Mouse (Mus musculus): ENCODE measurements around the gene Cd209c. TPM values are rescaled to one million over a fixed set of nuclear protein-coding genes. Genes with fewer than 3 reads are reported as not detected.

Cd209c gene
- 1 to 10 TPM in 1 of 26 experiments, not detected in 25; 4.1 TPM for total RNA-seq (2018; cell fraction: chromatin; rRNA removed)
- total RNA-seq (2018; cell fraction: cytosol; rRNA removed): under 1 TPM in 2 of 26 experiments, not detected in 24; 0.19 to 0.39 TPM
- 1 to 10 TPM in 3 of 26 experiments, under 1 TPM in 2, not detected in 21; 0.42 to 2.2 (median 1.6) TPM for total RNA-seq (2018; cell fraction: nucleus; rRNA removed)
- polyA plus RNA-seq (2018): not detected in 3 replicates

- H3K4me3 ChIP-seq (ENCODE audit: inconsistent target): no peak within 1 kb of the TSS
- WGBS (ENCODE audit: missing documents): 83% methylated on average over 1 of the region's 1 CpGs
- H3K27ac ChIP-seq: no peak within 1 kb of the TSS
- H3K79me2 ChIP-seq (ENCODE audit: inconsistent target): no peaks in the 10 kb centered on the region
- no peaks in the 10 kb centered on the region for H3K36me3 ChIP-seq (ENCODE audit: inconsistent target)
Measured at GRCm38 (mm10) chr8:3954646-3955045, at the start of gene Cd209c. Cd209c (minus strand) TSS chr8:3954746.

DNA sequence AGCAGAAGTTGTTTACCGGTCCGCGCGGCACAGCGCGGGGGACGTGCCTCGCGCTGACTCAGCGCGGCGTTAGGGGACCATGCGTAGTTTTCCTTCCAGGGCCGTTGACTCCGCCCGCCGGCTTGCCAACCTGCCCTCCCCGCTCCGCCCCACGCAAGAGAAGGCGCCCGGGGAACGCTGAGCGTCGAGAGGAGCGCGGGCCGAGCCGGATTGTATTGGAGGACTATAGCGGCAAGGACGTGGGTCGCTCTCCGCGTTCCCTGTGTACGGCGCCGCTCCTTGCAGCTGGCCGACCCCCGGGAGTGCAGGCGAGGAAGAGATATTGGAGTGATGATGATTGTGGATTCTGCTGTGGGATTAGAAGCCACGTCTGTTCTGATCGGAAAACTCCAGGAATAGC lies 39.7 kb upstream of the Cd209c start:
- no peaks in the 10 kb centered on the region for H3K79me2 ChIP-seq (ENCODE audit: inconsistent target)
- WGBS (ENCODE audit: missing documents): 48% methylated on average over 38 of the region's 42 CpGs
- H3K4me3 ChIP-seq (ENCODE audit: inconsistent target): no peak overlapping the region
- H3K27ac ChIP-seq: no peak overlapping the region
- H3K36me3 ChIP-seq (ENCODE audit: inconsistent target): no peaks in the 10 kb centered on the region

GRCm38 (mm10) chr8:3956037-3956436 lies 1.5 kb upstream of the Cd209c start:
- Histone ChIP-seq H3K79me2 (ENCODE audit: inconsistent target) (no peaks in the 10 kb centered on the region), H3K4me3 (ENCODE audit: inconsistent target) (no peak overlapping the region), H3K27ac (no peak overlapping the region), H3K36me3 (ENCODE audit: inconsistent target) (no peaks in the 10 kb centered on the region)
- WGBS (ENCODE audit: missing documents): 17% methylated on average over 1 of the region's 1 CpGs

DNA sequence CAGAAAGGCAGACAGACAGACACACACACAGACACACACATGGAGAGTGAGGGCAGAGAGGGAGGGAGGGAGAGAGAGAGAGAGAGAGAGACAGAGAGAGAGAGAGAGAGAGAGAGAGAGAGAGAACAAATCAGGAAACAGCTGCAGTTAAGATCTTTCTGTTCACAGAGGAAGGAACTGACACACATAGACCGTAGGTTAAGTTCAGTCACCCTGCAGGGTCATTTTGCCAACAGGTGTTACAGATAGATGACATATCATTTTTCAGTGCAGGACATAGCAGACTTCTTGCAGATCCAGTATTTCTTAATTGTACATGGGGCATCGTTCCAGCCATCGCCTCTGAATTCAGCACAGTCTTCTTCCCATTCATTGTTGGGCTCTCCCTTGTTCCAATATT lies 14.5 kb downstream of the Cd209c start:
- Histone ChIP-seq H3K36me3 (ENCODE audit: inconsistent target) (no peaks in the 10 kb centered on the region), H3K27ac (no peak overlapping the region), H3K79me2 (ENCODE audit: inconsistent target) (no peaks in the 10 kb centered on the region), H3K4me3 (ENCODE audit: inconsistent target) (no peak overlapping the region)
- WGBS (ENCODE audit: missing documents): 52% methylated on average over 3 of the region's 3 CpGs

GRCm38 (mm10) chr8:3926744-3927143 lies 27.8 kb downstream of the Cd209c start, which contains the start of gene Cd209b:
Cd209b (minus strand) TSS chr8:3926844.
- no peak within 1 kb of the TSS for H3K27ac ChIP-seq
- no peak within 1 kb of the TSS for H3K4me3 ChIP-seq (ENCODE audit: inconsistent target)
- H3K36me3 ChIP-seq (ENCODE audit: inconsistent target): no peaks in the 10 kb centered on the region
- WGBS (ENCODE audit: missing documents): 85% methylated on average over 3 of the region's 3 CpGs
- H3K79me2 ChIP-seq (ENCODE audit: inconsistent target): no peaks in the 10 kb centered on the region

Other genes starting within 250 kb of the Cd209c start
- not detected in 3 replicates for gene Clec4g, start 234.1 kb downstream of the Cd209c start, polyA plus RNA-seq (2018)
- 0.15 to 0.83 TPM in 2 of 3 replicates, not detected in the other for gene Cd209a, start 205.8 kb downstream of the Cd209c start, polyA plus RNA-seq (2018)
- gene Cd209e, start 100.4 kb downstream of the Cd209c start, polyA plus RNA-seq (2018): not detected in 3 replicates
- not detected in 3 replicates for gene Cd209d, start 76.2 kb downstream of the Cd209c start, polyA plus RNA-seq (2018)
- not detected in 3 replicates for gene Cd209b, start 27.9 kb downstream of the Cd209c start, polyA plus RNA-seq (2018)
- not detected in 3 replicates for gene Cd209f, start 151.1 kb upstream of the Cd209c start, polyA plus RNA-seq (2018)
- not detected in 3 replicates for gene Cd209g, start 179.4 kb upstream of the Cd209c start, polyA plus RNA-seq (2018)
- 6.2 to 7.8 TPM (median 7.6 TPM) in 3 replicates for gene Evi5l, start 211.8 kb upstream of the Cd209c start, polyA plus RNA-seq (2018)

All from macrophage (primary cell).